Mouse (Mus musculus) kidney, postnatal 0 days (tissue): ENCODE data around the gene Zfp800. TPM values are rescaled to one million over a fixed set of nuclear protein-coding genes. Genes with fewer than 3 reads are reported as not detected.

Experiments
- ATAC-seq: fragments of 200-750 bp; cut with Nextera tagmentation; replicated peaks from 2 replicates; pipeline ENCODE4 v1.8.0; 2017; ENCODE audit warnings: low read depth, moderate number of reproducible peaks, moderate TSS enrichment, moderate library complexity; ENCODE audit not compliant: low FRiP score
- DNase-seq: peaks from one replicate; pipeline ENCODE4 v3.0.0-alpha.2; 2016; ENCODE audit warnings: low spot score
- H3K27ac ChIP-seq: fragments of 300-500 bp; sonication (generic); 2 replicates; pipeline ENCODE4 v1.5.1; 2014; ENCODE audit warnings: mild to moderate bottlenecking
- H3K27me3 ChIP-seq: fragments of 300-500 bp; sonication (generic); 2 replicates; pipeline ENCODE4 v1.6.1; 2014; ENCODE audit warnings: low read length, mixed read lengths; ENCODE audit not compliant: insufficient read depth
- H3K36me3 ChIP-seq: fragments of 300-500 bp; sonication (generic); 2 replicates; pipeline ENCODE4 v1.6.1; 2014; ENCODE audit warnings: low read length, mixed read lengths; ENCODE audit not compliant: insufficient read depth
- H3K4me1 ChIP-seq: fragments of 300-500 bp; sonication (generic); replicated peaks from 2 replicates; pipeline ENCODE4 v1.6.1; 2014; ENCODE audit warnings: antibody characterized with exemption, low read length, mixed read lengths; ENCODE audit not compliant: insufficient read depth
- H3K4me2 ChIP-seq: fragments of 300-500 bp; sonication (generic); 2 replicates; pipeline ENCODE4 v1.6.1; 2014; ENCODE audit warnings: mild to moderate bottlenecking, low read length, moderate library complexity, mixed read lengths
- H3K4me3 ChIP-seq: fragments of 300-500 bp; sonication (generic); replicated peaks from 2 replicates; pipeline ENCODE4 v1.5.1; 2014; ENCODE audit warnings: low read depth, low read length
- H3K9ac ChIP-seq: fragments of 300-500 bp; sonication (generic); 2 replicates; pipeline ENCODE4 v1.6.1; 2014; ENCODE audit warnings: low read depth, low read length
- H3K9me3 ChIP-seq: fragments of 300-500 bp; sonication (generic); replicated peaks from 2 replicates; pipeline ENCODE4 v1.6.1; 2016; ENCODE audit warnings: low read length, inconsistent platforms, mixed read lengths
- CTCF ChIP-seq: IDR thresholded peaks from 2 replicates; pipeline ENCODE4 v1.5.1; 2016; ENCODE audit warnings: antibody characterized with exemption, low read depth, mild to moderate bottlenecking, moderate library complexity
- WGBS: fragments of 180-500 bp; shearing (Covaris S2); extraction: QIAGEN DNeasy Blood & Tissue Kit; methylation state at CpG from one replicate; pipeline ENCODE4 v1.1.7; 2014; 5-methylcytosine and 5-hydroxymethylcytosine counted together
- polyA plus RNA-seq: library from polyadenylated mRNA; unstranded; fragments of >200 nt; fragmentation: Nextera tagmentation; extraction: Ambion mirVana; gene quantifications from 2 replicates; pipeline ENCODE4 v1.2.1, GENCODE M21; 2015

Zfp800 gene
- polyA plus RNA-seq, 1 experiment from 2014 or later, result 24.4 TPM

DNA sequence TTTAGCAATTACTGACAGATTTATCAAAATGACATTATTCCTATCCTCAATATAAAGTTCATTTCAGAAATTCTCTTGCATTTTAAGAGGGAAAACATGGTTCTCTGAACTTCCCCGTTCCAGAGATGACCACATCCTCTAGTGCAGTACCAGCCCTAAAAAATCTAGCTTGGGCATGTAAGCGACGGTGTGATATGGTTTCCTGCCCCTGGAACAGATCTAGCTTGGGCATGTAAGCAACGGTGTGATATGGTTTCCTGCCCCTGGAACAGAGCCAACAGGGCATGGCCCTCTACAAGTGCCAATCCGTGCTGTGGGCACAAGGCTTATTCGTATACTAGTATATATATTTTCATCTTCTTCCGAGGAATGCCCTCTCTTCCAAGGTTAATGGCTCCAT, 75.4 kb downstream of the Zfp800 start:
- no peak overlapping the region for H3K27ac ChIP-seq
- 84% methylated on average over 7 of the region's 7 CpGs for WGBS
- DNase-seq (no peak), ATAC-seq (no peak)
- H3K4me2 ChIP-seq, result no peak overlapping the region
- H3K27me3 ChIP-seq, result no peaks in the 10 kb centered on the region
- H3K4me1 ChIP-seq, result no peaks in the 10 kb centered on the region
- no peak overlapping the region for H3K9ac ChIP-seq
- H3K9me3 ChIP-seq, result no peaks in the 10 kb centered on the region
- TF ChIP-seq CTCF, result no peak
- no peak overlapping the region for H3K4me3 ChIP-seq
- no peaks in the 10 kb centered on the region for H3K36me3 ChIP-seq

DNA sequence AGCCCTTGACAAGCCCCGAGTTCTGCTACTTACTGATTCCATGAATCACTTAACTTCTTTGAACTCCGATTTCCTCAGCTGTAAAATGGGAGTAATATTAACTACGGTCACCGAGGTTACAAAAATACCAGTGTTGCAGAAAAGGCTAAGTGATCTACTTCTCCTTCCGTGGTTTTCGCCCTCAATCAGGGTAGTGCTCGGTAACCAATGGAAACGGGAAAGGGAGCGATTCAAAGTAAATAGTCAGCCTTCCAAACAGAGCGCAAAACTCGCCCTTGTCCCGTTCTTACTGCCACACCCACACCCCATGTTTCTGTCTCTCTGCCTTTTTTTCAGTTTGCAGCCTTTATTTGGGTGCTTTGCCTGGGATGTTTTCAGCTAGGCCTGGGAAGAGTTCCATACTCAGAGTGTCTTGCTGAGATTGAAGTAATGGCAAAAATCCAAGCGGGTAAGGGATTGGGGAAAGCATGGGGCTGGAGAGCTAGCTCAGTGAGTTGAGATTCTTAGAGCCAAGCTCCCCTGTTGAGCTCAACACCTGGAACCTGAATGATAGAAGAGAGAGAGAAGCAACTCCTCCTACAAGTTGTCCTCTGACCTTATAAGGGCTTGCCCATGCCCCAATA, 78.0 kb downstream of the Zfp800 start:
- Histone ChIP-seq H3K36me3 (no peaks in the 10 kb centered on the region), H3K4me1 (no peaks in the 10 kb centered on the region), H3K4me3 (no peak overlapping the region), H3K9me3 (no peaks in the 10 kb centered on the region), H3K27me3 (no peaks in the 10 kb centered on the region), H3K4me2 (peak overlapping the region; percentile 31; the same call in 1 of the 2 replicates), H3K27ac (no peak overlapping the region), H3K9ac (no peak overlapping the region)
- ATAC-seq, result no peak
- no peak for TF ChIP-seq CTCF
- DNase-seq, result peak; percentile 25
- 23% methylated on average over 13 of the region's 13 CpGs for WGBS

DNA sequence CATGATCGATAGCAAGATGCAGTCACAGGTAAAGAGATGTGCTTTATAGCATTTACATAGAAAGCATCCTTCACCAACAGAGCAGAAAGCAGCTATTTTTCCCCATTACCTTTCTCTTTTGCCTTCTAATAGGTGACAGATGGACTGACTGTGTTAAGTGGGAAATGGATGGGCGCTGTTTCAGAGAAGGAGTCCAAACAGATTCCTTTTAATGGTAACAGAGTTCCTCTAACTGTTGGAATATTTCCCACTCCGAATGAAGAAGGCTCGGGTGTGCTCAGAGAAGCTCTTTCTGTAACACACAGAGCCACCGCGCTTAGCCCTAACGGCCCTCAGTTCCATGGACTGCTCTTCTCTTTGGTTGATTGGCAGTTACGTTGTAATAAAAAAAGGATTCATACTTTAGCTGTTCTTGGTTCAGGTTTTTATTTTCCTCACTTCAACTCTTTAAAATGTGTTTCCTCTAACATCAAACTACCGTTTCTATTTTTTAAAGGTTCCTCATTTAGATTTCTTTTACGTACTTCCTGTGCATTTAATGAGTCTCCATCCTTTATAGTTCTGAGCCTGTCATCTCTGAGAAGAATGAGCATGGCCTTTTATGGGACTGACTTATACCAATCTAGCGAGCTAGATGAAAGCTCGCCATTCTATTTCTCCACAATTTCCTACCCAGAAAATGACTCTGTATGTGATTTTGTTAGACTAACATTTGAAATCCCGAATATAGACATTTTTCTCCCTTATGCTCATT, 78.8 kb downstream of the Zfp800 start:
- Histone ChIP-seq H3K36me3 (no peaks in the 10 kb centered on the region), H3K4me1 (no peaks in the 10 kb centered on the region), H3K27ac (no peak overlapping the region), H3K9me3 (no peaks in the 10 kb centered on the region), H3K27me3 (no peaks in the 10 kb centered on the region), H3K9ac (no peak overlapping the region), H3K4me2 (peak overlapping the region; percentile 31), H3K4me3 (no peak overlapping the region)
- DNase-seq (peak; percentile 30), ATAC-seq (no peak)
- TF ChIP-seq CTCF, result no peak
- 58% methylated on average over 13 of the region's 13 CpGs for WGBS

DNA sequence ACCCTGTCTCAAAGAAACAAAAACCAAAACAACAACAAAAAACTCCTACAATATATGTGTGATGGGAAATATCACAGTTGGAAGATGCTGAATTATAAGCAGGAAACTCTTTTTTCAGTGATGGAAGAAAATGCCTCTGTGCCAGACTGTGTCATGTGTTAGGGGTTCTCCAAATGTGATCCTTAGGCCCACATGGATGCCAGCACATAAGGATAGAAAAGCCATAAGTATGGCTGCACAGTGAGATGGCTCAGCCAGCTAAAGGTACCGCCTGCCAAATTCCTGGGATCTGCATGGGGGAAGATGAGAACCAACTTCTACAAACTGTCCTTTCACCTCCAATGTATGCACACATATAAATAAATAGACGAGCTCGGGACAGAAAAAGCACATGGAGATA, 82.6 kb downstream of the Zfp800 start:
- Histone ChIP-seq H3K9ac (no peak overlapping the region), H3K4me1 (no peaks in the 10 kb centered on the region), H3K27ac (no peak overlapping the region), H3K27me3 (no peaks in the 10 kb centered on the region), H3K4me2 (no peak overlapping the region), H3K36me3 (no peaks in the 10 kb centered on the region), H3K4me3 (no peak overlapping the region), H3K9me3 (no peaks in the 10 kb centered on the region)
- no peak for ATAC-seq
- 88% methylated on average over 3 of the region's 3 CpGs for WGBS
- TF ChIP-seq CTCF, result no peak
- DNase-seq, result no peak

DNA sequence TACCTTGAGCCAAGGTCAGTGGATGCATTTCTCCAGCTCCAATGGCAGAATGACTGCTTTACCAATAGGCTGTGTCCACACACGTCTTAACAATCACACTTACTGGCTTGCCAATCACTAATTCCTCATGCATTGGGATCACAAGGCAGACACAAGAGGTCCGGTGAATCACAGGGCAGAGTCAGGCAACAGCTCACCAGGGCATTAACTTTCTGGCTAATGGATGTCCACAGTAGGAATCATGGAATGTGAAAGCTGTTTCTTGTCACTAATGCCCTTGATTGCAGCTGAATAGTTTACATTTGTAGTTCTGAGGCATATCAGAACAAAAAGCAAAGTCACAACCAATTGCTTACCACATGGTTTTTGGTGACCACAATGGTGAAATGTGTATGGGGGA, 85.7 kb downstream of the Zfp800 start:
- H3K36me3 ChIP-seq, result no peaks in the 10 kb centered on the region
- TF ChIP-seq CTCF, result no peak
- H3K9ac ChIP-seq, result no peak overlapping the region
- WGBS, result 63% methylated on average over 2 of the region's 2 CpGs
- H3K4me2 ChIP-seq, result no peak overlapping the region
- no peaks in the 10 kb centered on the region for H3K4me1 ChIP-seq
- H3K27me3 ChIP-seq, result no peaks in the 10 kb centered on the region
- H3K27ac ChIP-seq, result no peak overlapping the region
- H3K9me3 ChIP-seq, result no peaks in the 10 kb centered on the region
- ATAC-seq (no peak), DNase-seq (no peak)
- H3K4me3 ChIP-seq, result no peak overlapping the region

DNA sequence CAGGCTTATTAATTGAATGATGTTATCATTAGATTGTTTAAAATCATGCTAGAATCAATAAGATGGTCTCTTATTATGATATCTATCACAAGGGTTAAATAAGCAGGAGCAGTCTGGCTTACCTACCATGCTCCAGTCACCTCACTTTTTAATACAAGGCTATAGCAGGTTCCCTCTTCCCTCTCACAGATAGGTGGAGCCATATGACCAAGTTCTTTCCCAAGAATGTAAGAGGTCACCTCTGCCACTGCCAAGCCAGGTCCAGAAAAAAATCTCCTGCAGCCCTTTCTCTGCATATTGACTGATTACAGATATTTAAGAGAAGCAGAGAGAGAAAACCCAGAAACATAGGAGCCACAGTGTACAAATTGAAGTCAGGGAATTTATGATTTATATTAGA, 88.1 kb downstream of the Zfp800 start:
- no peaks in the 10 kb centered on the region for H3K36me3 ChIP-seq
- no peak overlapping the region for H3K27ac ChIP-seq
- no peaks in the 10 kb centered on the region for H3K9me3 ChIP-seq
- H3K27me3 ChIP-seq, result no peaks in the 10 kb centered on the region
- DNase-seq, result peak; percentile 21
- no peak for ATAC-seq
- TF ChIP-seq CTCF, result peak; percentile 58
- no peaks in the 10 kb centered on the region for H3K4me1 ChIP-seq
- H3K9ac ChIP-seq, result no peak overlapping the region
- no peak overlapping the region for H3K4me2 ChIP-seq
- no peak overlapping the region for H3K4me3 ChIP-seq
